Mouse (Mus musculus): ENCODE measurements at regions not wholly inside any gene's neighbourhood (a gene's known extent, or its start where the extent isn't known, plus 50 kb on each side); places are given as distances from the start of the nearest gene placed in this dataset.

- TF ChIP-seq POLR2A (IDR thresholded peaks at IDR 0.05; ENCODE audit: extremely low read depth, insufficient read depth, low read length) (no peak), CTCF (IDR thresholded peaks at IDR 0.05; ENCODE audit: low read depth, low read length) (no peak)
Measured at GRCm38 (mm10) chr13:45277842-45278416, 111.6 kb upstream of the Mylip start.

Data from liver, adult 2 months (tissue).